Mouse (Mus musculus) limb, embryonic 11.5 days (tissue): ENCODE data around the gene Gstcd. TPM values are rescaled to one million over a fixed set of nuclear protein-coding genes. Genes with fewer than 3 reads are reported as not detected.
A peak's percentile ranks its signal among the peaks of the same experiment; 100 is the strongest.

Source experiments
- ATAC-seq: fragments of 200-750 bp; cut with Nextera tagmentation; 2 replicates; pipeline ENCODE4 v1.8.0; 2017; ENCODE audit warnings: low read depth; ENCODE audit not compliant: insufficient number of reproducible peaks, low FRiP score, low TSS enrichment
- DNase-seq: peaks from one replicate; pipeline ENCODE4 v3.0.0-alpha.2; 2015; ENCODE audit warnings: low spot score
- H3K27ac ChIP-seq: fragments of 300-500 bp; sonication (generic); replicated peaks from 2 replicates; pipeline ENCODE4 v1.5.1; 2014; ENCODE audit warnings: low read depth, mild to moderate bottlenecking, low read length
- H3K27me3 ChIP-seq: fragments of 300-500 bp; sonication (generic); 2 replicates; pipeline ENCODE4 v1.6.1; 2014; ENCODE audit warnings: mild to moderate bottlenecking, low read length, mixed read lengths; ENCODE audit not compliant: control insufficient read depth, insufficient read depth
- H3K36me3 ChIP-seq: fragments of 300-500 bp; sonication (generic); 2 replicates; pipeline ENCODE4 v1.6.1; 2014; ENCODE audit warnings: mild to moderate bottlenecking, low read length, moderate library complexity, mixed read lengths; ENCODE audit not compliant: control insufficient read depth, insufficient read depth
- H3K4me1 ChIP-seq: fragments of 300-500 bp; sonication (generic); 2 replicates; pipeline ENCODE4 v1.6.1; 2014; ENCODE audit warnings: low read length, mixed read lengths; ENCODE audit not compliant: control insufficient read depth, insufficient read depth
- H3K4me2 ChIP-seq: fragments of 300-500 bp; sonication (generic); 2 replicates; pipeline ENCODE4 v1.6.1; 2014; ENCODE audit warnings: low read depth, mild to moderate bottlenecking, moderate library complexity; ENCODE audit not compliant: severe bottlenecking
- H3K4me3 ChIP-seq: fragments of 300-500 bp; sonication (generic); 2 replicates; pipeline ENCODE4 v1.5.1; 2014; ENCODE audit warnings: low read depth, low read length
- H3K9ac ChIP-seq: fragments of 300-500 bp; sonication (generic); 2 replicates; pipeline ENCODE4 v1.6.1; 2014; ENCODE audit warnings: mild to moderate bottlenecking, low read length
- H3K9me3 ChIP-seq: fragments of 300-500 bp; sonication (generic); 2 replicates; pipeline ENCODE4 v1.6.1; 2016; ENCODE audit warnings: low read length; ENCODE audit not compliant: control insufficient read depth
- WGBS: fragments of 180-500 bp; shearing (Covaris S2); extraction: QIAGEN DNeasy Blood & Tissue Kit; methylation state at CpG from one replicate; pipeline ENCODE4 v1.1.7; 2014; 5-methylcytosine and 5-hydroxymethylcytosine counted together
- polyA plus RNA-seq: library from polyadenylated mRNA; unstranded; fragments of >200 nt; fragmentation: Nextera tagmentation; extraction: Ambion mirVana; gene quantifications from 2 replicates; pipeline ENCODE4 v1.2.1, GENCODE M21; 2014

Gstcd gene
- polyA plus RNA-seq, 1 experiment from 2014 or later, result 12.1 TPM

DNA sequence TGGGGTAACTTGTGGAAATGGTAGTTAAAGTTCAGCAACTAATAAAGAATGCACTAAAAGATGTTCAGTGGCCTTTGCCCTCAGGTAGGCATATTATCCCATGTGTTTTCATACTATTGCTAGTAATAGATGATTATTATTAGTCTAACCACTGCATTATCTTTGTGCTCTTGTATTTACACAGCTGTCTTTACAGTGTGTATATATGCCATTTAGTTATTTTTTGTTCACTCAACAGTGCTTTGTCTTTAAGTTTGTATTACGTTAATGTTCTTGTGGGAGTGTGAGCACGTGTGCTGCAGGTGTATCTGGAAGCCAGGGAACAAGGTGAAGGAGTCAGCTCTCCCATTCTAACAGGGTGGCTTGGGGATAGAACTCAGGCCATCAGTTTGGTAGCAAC, 7.1 kb upstream of the Gstcd start:
- Histone ChIP-seq H3K9me3 (no peaks in the 10 kb centered on the region), H3K27ac (no peak overlapping the region), H3K36me3 (peaks cover 6% of the 10 kb centered on the region; the same call in 1 of the 2 replicates), H3K9ac (no peak overlapping the region), H3K27me3 (no peaks in the 10 kb centered on the region), H3K4me2 (no peak overlapping the region), H3K4me1 (no peaks in the 10 kb centered on the region), H3K4me3 (no peak overlapping the region)
- ATAC-seq, result no peak
- no peak for DNase-seq
- WGBS, result 91% methylated on average over 2 of the region's 2 CpGs

DNA sequence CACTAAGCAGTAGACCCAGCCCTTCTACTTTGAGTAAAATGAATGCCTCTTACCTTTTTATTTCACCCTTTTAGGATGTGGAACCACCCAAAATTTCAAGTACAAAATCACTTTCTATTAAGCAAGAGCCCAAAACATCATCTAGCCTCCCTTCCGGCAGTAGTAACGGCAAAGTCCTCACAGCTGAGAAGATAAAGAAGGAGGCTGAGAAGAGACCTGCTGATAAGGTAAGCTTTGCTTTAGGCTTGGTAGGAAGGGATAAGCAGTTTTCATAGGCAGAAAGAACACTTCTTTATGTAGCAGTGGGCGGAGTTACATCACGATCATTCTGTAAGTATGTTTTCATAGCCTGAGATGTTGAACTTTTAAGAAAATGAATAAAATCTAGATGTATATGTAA, 6.5 kb upstream of the Gstcd start:
- H3K4me3 ChIP-seq, result no peak overlapping the region

DNA sequence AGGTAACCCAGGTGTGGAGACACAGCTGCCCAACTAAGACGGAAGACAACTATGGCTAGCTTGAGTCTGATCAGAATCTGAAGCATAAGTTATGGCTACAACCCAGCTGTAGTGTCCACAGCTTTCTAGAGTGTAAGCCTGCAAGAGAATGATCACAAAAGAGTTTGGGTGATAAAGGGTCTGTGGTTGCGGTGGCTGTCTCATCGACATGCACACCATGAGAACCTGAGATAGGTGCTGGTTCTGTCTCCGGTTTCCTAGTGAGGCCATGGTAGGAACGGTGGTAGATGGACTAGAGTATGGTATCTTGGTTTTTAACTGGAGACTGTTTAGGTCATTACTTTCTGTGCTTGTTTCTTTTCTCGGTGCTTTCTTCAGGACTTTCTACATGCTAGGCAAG, 6.1 kb upstream of the Gstcd start:
- H3K9ac ChIP-seq, result no peak overlapping the region
- no peak for ATAC-seq
- no peaks in the 10 kb centered on the region for H3K4me1 ChIP-seq
- H3K27ac ChIP-seq, result no peak overlapping the region
- H3K4me2 ChIP-seq, result no peak overlapping the region
- no peaks in the 10 kb centered on the region for H3K9me3 ChIP-seq
- peaks cover 4% of the 10 kb centered on the region; the same call in 1 of the 2 replicates for H3K36me3 ChIP-seq
- DNase-seq, result no peak
- 96% methylated on average over 6 of the region's 6 CpGs for WGBS
- no peak overlapping the region for H3K4me3 ChIP-seq
- H3K27me3 ChIP-seq, result no peaks in the 10 kb centered on the region

More for the DNA sequence above, 6.5 kb upstream of the Gstcd start:
- Histone ChIP-seq H3K9me3 (no peaks in the 10 kb centered on the region), H3K4me1 (no peaks in the 10 kb centered on the region), H3K27me3 (no peaks in the 10 kb centered on the region), H3K9ac (no peak overlapping the region), H3K4me2 (no peak overlapping the region), H3K36me3 (peaks cover 4% of the 10 kb centered on the region; the same call in 1 of the 2 replicates), H3K27ac (no peak overlapping the region)
- ATAC-seq (no peak), DNase-seq (no peak)
- WGBS, result 99% methylated on average over 4 of the region's 4 CpGs

DNA sequence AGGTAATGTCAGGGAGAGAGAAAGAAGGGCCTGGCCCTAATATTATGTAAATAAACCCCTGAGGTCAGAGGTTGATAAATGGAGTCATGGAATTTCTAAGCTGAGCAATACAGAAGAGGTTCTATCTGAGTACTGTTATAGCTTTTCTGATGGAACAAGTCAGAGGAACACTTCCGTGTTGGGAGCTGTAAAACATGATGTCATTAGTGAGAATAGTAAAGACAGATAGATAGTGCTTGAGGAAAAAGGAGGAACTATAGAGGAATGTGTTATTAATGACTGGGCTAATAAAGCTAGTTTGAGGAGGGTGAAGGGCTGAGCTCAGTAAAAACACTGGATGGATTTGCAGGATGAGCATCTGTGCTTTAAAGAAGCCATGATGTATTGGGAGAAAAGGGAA, 2.5 kb upstream of the Gstcd start:
- 84% methylated on average over 1 of the region's 1 CpGs for WGBS
- no peak overlapping the region for H3K4me2 ChIP-seq
- H3K9ac ChIP-seq, result no peak overlapping the region
- H3K36me3 ChIP-seq, result no peaks in the 10 kb centered on the region
- no peaks in the 10 kb centered on the region for H3K4me1 ChIP-seq
- no peak overlapping the region for H3K27ac ChIP-seq
- no peaks in the 10 kb centered on the region for H3K9me3 ChIP-seq
- H3K4me3 ChIP-seq, result no peak overlapping the region
- ATAC-seq (no peak), DNase-seq (no peak)
- no peaks in the 10 kb centered on the region for H3K27me3 ChIP-seq

DNA sequence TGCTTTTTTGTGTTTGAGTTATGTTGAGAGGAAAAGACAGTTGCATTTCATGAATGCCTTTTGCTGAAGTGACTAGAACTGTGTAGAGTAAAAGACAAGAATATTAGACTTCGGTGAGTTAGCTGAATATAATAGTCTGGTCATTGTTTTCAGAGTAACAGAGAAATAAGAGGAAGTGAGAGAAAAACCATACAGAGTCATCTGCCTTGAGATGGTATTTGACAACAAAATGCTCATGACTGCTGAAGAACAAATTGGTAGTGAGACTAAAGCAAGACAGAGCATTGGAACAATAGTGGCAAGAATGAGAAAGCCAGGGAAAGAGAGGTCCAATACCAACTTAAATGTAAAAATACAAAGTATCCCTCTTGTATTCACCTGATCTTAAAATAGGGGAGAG, 1.1 kb upstream of the Gstcd start:
- Histone ChIP-seq H3K9me3 (no peaks in the 10 kb centered on the region), H3K9ac (no peak overlapping the region), H3K4me2 (peak overlapping the region; percentile 65; the same call in 1 of the 2 replicates), H3K36me3 (no peaks in the 10 kb centered on the region), H3K27me3 (no peaks in the 10 kb centered on the region), H3K4me3 (no peak overlapping the region), H3K4me1 (no peaks in the 10 kb centered on the region), H3K27ac (no peak overlapping the region)
- 94% methylated on average over 1 of the region's 1 CpGs for WGBS
- DNase-seq (no peak), ATAC-seq (no peak)

DNA sequence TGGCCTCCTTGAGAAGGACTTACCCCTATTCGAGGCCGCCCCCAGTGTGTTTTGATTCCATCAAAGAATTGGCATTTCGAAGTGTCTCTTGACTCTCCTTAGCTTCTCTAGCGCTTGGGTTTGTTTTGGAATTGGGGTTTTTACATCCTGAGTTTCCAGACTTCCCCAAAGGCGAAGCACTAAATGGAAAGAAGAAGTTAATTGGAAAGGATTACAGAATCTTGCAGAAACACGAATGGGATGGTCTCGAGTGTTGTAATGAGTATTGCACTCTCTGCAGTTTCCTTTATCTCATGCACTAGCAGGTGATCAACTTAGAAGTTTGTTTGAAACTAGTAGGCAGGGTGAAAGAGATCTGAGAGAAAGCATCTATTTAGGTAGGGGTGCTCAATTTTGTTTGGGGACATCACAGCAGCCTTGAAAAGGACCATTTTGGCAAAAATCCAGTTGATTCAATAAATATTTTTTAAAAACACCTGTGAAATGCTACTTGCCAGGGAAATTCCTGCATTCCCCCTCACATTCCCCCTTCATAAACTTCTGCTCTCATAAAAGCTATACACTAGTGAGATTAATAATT, 531 bp upstream of the Gstcd start:
- DNase-seq (no peak), ATAC-seq (no peak)
- Histone ChIP-seq H3K4me2 (peak overlapping the region; percentile 65), H3K36me3 (no peaks in the 10 kb centered on the region), H3K27ac (peak overlapping the region; percentile 97), H3K27me3 (no peaks in the 10 kb centered on the region), H3K4me1 (no peaks in the 10 kb centered on the region), H3K9me3 (no peaks in the 10 kb centered on the region), H3K9ac (peak overlapping the region; percentile 99), H3K4me3 (peak overlapping the region; percentile 89)
- WGBS, result under 1% methylated on average over 7 of the region's 7 CpGs

DNA sequence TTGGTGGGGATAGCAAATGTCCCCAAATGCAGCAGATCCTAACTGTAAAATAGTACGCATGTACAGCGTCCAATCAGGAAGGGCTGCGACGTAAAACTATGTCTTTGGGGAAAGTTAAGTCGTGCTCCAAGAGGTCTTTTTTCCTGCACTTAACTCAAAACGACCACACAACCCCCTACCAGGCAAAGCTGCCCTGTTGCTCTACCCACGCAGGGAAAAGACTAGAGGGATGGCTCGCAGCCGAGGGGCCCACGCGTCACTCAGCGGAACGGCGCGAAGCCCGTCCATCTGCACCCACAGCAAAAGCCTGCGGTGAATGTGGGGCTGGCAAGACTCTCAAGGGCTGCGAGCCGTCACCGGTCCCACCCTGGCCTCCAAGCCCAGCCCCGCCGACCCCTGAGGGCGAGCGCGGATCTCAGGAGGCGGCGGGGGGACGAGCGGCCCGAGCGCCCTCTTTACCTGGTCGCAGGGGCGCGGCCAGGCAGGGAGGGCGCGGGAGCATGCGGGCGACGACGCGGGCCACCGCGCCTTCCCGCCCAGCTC, 641 bp downstream of the Gstcd start:
- peak overlapping the region; percentile 89 for H3K4me3 ChIP-seq
- H3K36me3 ChIP-seq, result no peaks in the 10 kb centered on the region
- ATAC-seq (peak; percentile 81), DNase-seq (no peak)
- H3K9me3 ChIP-seq, result no peaks in the 10 kb centered on the region
- under 1% methylated on average over 42 of the region's 44 CpGs for WGBS
- H3K4me1 ChIP-seq, result no peaks in the 10 kb centered on the region
- H3K27ac ChIP-seq, result peak overlapping the region; percentile 97
- H3K27me3 ChIP-seq, result no peaks in the 10 kb centered on the region
- peak overlapping the region; percentile 61 for H3K4me2 ChIP-seq
- H3K9ac ChIP-seq, result peak overlapping the region; percentile 99

DNA sequence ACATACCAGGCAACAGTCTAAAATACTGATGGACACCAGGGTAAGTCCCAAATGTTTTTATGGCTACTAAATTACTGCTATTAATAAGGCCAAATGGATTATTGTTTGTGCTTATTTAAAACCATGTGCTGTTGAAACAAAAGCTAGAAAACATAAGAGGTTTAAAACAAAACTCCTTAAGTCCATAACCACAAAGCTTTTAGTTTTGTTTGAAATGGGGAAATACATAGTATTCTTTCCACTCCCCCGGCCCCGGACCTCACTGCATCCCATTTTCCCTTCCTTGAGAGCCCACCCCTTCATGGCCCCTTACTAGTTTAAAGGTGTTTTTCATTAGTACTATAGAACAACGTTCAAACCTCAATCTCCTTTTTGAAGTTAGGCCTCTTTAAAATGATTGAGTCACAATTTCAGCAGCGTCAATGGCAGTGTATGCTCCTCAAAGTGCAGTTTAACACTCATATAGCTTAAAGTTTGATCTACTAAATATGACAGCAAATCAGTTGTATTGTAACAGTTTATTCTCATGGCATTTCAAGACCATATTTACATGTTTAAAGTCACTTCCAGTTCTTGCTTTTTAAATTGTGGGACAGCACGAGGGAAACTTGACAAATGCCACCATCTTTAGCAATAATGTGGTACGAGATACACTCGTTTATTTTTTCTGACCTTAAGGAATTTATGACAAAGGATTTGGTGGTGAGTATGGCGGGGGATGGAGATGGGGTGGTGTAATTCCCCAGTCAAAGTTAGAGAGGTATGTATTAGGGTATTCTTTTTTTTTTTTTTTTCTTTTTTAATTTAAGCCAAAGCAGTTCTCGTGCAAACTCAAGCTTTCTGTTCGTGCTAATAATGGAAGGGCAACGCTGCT, 1.3 kb downstream of the Gstcd start:
- Histone ChIP-seq H3K4me3 (peak overlapping the region; percentile 89), H3K36me3 (no peaks in the 10 kb centered on the region), H3K4me2 (peak overlapping the region; percentile 61), H3K4me1 (no peaks in the 10 kb centered on the region), H3K27me3 (no peaks in the 10 kb centered on the region), H3K27ac (peak overlapping the region; percentile 97), H3K9ac (peak overlapping the region; percentile 99), H3K9me3 (no peaks in the 10 kb centered on the region)
- no peak for ATAC-seq
- WGBS, result 6% methylated on average over 11 of the region's 11 CpGs
- peak; percentile 27 for DNase-seq
